Mouse (Mus musculus) limb, embryonic 11.5 days (tissue): ENCODE results near the gene Trim5. TPM values are rescaled to one million over a fixed set of nuclear protein-coding genes. Genes with fewer than 3 reads are reported as not detected.
"Not testable (repeated sequence)": the region's sequence is repeated elsewhere in the genome, so short reads cannot be mapped to it uniquely, and the experiment has no call there.

Experiments used
- ATAC-seq: fragments of 200-750 bp; cut with Nextera tagmentation; 2 replicates; pipeline ENCODE4 v1.8.0; 2017; ENCODE audit warnings: low read depth; ENCODE audit not compliant: insufficient number of reproducible peaks, low FRiP score, low TSS enrichment
- DNase-seq: peaks from one replicate; pipeline ENCODE4 v3.0.0-alpha.2; 2015; ENCODE audit warnings: low spot score
- H3K27ac ChIP-seq: fragments of 300-500 bp; sonication (generic); replicated peaks from 2 replicates; pipeline ENCODE4 v1.5.1; 2014; ENCODE audit warnings: low read depth, mild to moderate bottlenecking, low read length
- H3K27me3 ChIP-seq: fragments of 300-500 bp; sonication (generic); 2 replicates; pipeline ENCODE4 v1.6.1; 2014; ENCODE audit warnings: mild to moderate bottlenecking, low read length, mixed read lengths; ENCODE audit not compliant: control insufficient read depth, insufficient read depth
- H3K36me3 ChIP-seq: fragments of 300-500 bp; sonication (generic); 2 replicates; pipeline ENCODE4 v1.6.1; 2014; ENCODE audit warnings: mild to moderate bottlenecking, low read length, moderate library complexity, mixed read lengths; ENCODE audit not compliant: control insufficient read depth, insufficient read depth
- H3K4me1 ChIP-seq: fragments of 300-500 bp; sonication (generic); 2 replicates; pipeline ENCODE4 v1.6.1; 2014; ENCODE audit warnings: low read length, mixed read lengths; ENCODE audit not compliant: control insufficient read depth, insufficient read depth
- H3K4me2 ChIP-seq: fragments of 300-500 bp; sonication (generic); 2 replicates; pipeline ENCODE4 v1.6.1; 2014; ENCODE audit warnings: low read depth, mild to moderate bottlenecking, moderate library complexity; ENCODE audit not compliant: severe bottlenecking
- H3K4me3 ChIP-seq: fragments of 300-500 bp; sonication (generic); 2 replicates; pipeline ENCODE4 v1.5.1; 2014; ENCODE audit warnings: low read depth, low read length
- H3K9ac ChIP-seq: fragments of 300-500 bp; sonication (generic); 2 replicates; pipeline ENCODE4 v1.6.1; 2014; ENCODE audit warnings: mild to moderate bottlenecking, low read length
- H3K9me3 ChIP-seq: fragments of 300-500 bp; sonication (generic); 2 replicates; pipeline ENCODE4 v1.6.1; 2016; ENCODE audit warnings: low read length; ENCODE audit not compliant: control insufficient read depth
- WGBS: fragments of 180-500 bp; shearing (Covaris S2); extraction: QIAGEN DNeasy Blood & Tissue Kit; methylation state at CpG from one replicate; pipeline ENCODE4 v1.1.7; 2014; 5-methylcytosine and 5-hydroxymethylcytosine counted together
- polyA plus RNA-seq: library from polyadenylated mRNA; unstranded; fragments of >200 nt; fragmentation: Nextera tagmentation; extraction: Ambion mirVana; gene quantifications from 2 replicates; pipeline ENCODE4 v1.2.1, GENCODE M21; 2014

Gene Trim5
- polyA plus RNA-seq, 1 experiment from 2014 or later, result 0.08 TPM

- H3K27ac ChIP-seq, H3K27me3 ChIP-seq, H3K9me3 ChIP-seq, H3K4me2 ChIP-seq, H3K4me3 ChIP-seq, DNase-seq, ATAC-seq, H3K4me1 ChIP-seq, H3K36me3 ChIP-seq, H3K9ac ChIP-seq: not testable (repeated sequence)
- WGBS, result 79% methylated on average over 3 of the region's 3 CpGs
These were observed 8.5 kb downstream of the Trim5 start for GRCm38 (mm10) chr7:104279361-104279760.

DNA sequence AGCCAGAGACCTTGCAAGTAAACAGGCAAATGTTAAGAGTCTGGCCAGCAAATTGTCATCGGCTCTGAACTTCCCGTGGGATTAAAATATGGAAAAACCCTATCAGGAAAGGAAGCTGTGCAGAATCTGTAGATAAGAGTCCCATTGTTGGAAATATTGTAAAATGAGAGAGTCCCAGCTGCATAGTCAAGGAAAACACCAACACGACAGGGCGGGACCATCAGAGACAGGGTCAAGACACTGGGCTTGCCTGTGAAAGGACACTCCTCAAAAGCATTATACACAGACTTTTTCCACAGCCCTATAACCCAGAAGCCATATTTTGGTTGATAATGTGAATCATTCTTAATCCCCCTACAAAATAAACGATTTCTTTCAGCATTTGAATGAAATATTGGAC lies 22.6 kb downstream of the Trim5 start:
- not testable (repeated sequence) for H3K4me1 ChIP-seq, ATAC-seq, H3K4me2 ChIP-seq, H3K27me3 ChIP-seq, H3K4me3 ChIP-seq, H3K27ac ChIP-seq, H3K9me3 ChIP-seq, H3K36me3 ChIP-seq, DNase-seq, H3K9ac ChIP-seq
- WGBS, result 65% methylated on average over 2 of the region's 5 CpGs

- H3K4me3 ChIP-seq, H3K36me3 ChIP-seq, H3K9ac ChIP-seq, H3K9me3 ChIP-seq, H3K4me2 ChIP-seq, H3K4me1 ChIP-seq, DNase-seq, ATAC-seq, H3K27me3 ChIP-seq, H3K27ac ChIP-seq: not testable (repeated sequence)
- 90% methylated on average over 4 of the region's 4 CpGs for WGBS
These were observed 27.5 kb downstream of the Trim5 start for GRCm38 (mm10) chr7:104260380-104260779.

DNA sequence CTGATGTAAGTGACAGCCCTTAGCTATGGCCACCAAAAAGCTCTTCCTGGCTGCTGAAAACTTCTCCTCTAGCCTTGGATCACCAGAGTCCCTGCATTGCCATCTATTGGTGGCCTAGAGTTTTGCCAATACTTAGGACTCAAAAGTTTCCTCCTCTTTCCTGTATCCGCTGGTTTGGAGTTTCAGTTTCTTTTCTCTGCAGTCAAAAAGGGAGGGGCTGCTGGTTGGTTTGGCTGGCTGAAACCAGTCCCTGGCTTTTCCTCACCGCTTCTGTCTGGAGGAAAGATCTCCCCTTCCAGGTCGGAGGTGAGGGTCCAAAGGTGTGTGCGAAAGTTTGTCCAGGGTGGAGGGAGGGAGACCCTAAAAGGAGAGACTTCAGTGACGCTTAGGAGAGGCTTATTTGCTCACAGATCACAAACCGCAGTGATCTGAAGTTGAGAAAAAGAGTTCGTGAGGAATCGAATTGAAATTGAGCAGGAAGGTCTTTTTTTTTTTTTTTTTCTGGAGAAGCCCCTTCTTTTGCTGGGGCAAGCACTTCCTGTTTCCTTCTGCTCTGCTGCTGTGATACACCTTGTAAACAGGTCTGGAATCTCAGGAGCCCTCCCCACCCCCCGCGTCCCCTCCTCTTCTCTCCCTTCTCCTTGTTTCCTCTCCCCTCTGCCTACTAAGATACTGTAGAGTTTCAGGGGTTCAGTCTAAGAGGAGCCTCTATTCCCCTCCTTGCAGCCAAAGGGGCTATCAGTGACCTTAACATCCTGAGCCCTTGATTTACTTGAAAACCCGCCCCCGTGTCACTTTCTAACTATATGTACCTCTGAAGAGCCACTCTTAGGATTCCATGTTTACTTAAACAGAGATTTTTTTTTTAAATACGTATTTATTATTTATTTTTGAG lies 43.4 kb downstream of the Trim5 start, which contains the start of gene Trim34a:
Trim34a (plus strand) TSS at position 171 of the 895 bp plus-strand sequence.
- H3K4me2 ChIP-seq, result peak within 1 kb of the TSS; percentile 48
- H3K9ac ChIP-seq, result peak within 1 kb of the TSS; percentile 66
- H3K9me3 ChIP-seq, result no peaks in the 10 kb centered on the region
- H3K27ac ChIP-seq, result no peak within 1 kb of the TSS
- peak within 1 kb of the TSS; percentile 37 for H3K4me3 ChIP-seq
- no peaks in the 10 kb centered on the region for H3K4me1 ChIP-seq
- H3K36me3 ChIP-seq, result no peaks in the 10 kb centered on the region
- DNase-seq (peak; percentile 43), ATAC-seq (peak; percentile 74; the same call in 1 of the 2 replicates)
- no peaks in the 10 kb centered on the region for H3K27me3 ChIP-seq
- 9% methylated on average over 13 of the region's 13 CpGs for WGBS

GRCm38 (mm10) chr7:104243616-104244015 lies 44.3 kb downstream of the Trim5 start:
- Histone ChIP-seq H3K27ac (no peak overlapping the region), H3K36me3 (no peaks in the 10 kb centered on the region), H3K27me3 (no peaks in the 10 kb centered on the region), H3K9me3 (no peaks in the 10 kb centered on the region), H3K4me2 (no peak overlapping the region), H3K4me3 (no peak overlapping the region), H3K9ac (no peak overlapping the region), H3K4me1 (no peaks in the 10 kb centered on the region)
- 57% methylated on average over 1 of the region's 1 CpGs for WGBS
- ATAC-seq (no peak), DNase-seq (no peak)

- DNase-seq (no peak), ATAC-seq (no peak)
- Histone ChIP-seq H3K4me3 (no peak overlapping the region), H3K27me3 (no peaks in the 10 kb centered on the region), H3K36me3 (no peaks in the 10 kb centered on the region), H3K4me1 (no peaks in the 10 kb centered on the region), H3K9ac (no peak overlapping the region), H3K4me2 (no peak overlapping the region), H3K9me3 (no peaks in the 10 kb centered on the region), H3K27ac (no peak overlapping the region)
These were observed 47.0 kb downstream of the Trim5 start for GRCm38 (mm10) chr7:104240857-104241256.

GRCm38 (mm10) chr7:104231203-104231602 lies 56.7 kb downstream of the Trim5 start:
- WGBS, result 34% methylated on average over 2 of the region's 2 CpGs
- H3K27ac ChIP-seq, result no peak overlapping the region
- H3K4me2 ChIP-seq, result no peak overlapping the region
- no peaks in the 10 kb centered on the region for H3K4me1 ChIP-seq
- DNase-seq (peak; percentile 51), ATAC-seq (no peak)
- H3K9ac ChIP-seq, result no peak overlapping the region
- no peaks in the 10 kb centered on the region for H3K27me3 ChIP-seq
- H3K36me3 ChIP-seq, result no peaks in the 10 kb centered on the region
- no peak overlapping the region for H3K4me3 ChIP-seq
- no peaks in the 10 kb centered on the region for H3K9me3 ChIP-seq

- Histone ChIP-seq H3K27ac (no peak within 1 kb of the TSS), H3K9ac (peak within 1 kb of the TSS; percentile 43), H3K9me3 (no peaks in the 10 kb centered on the region), H3K4me2 (peak within 1 kb of the TSS; percentile 54), H3K4me1 (no peaks in the 10 kb centered on the region), H3K4me3 (peak within 1 kb of the TSS; percentile 30), H3K36me3 (no peaks in the 10 kb centered on the region), H3K27me3 (no peaks in the 10 kb centered on the region)
- DNase-seq, result peak; percentile 76
- WGBS, result 2% methylated on average over 37 of the region's 37 CpGs
- peak; percentile 85 for ATAC-seq
These were observed 69.0 kb downstream of the Trim5 start, which contains the start of gene Trim6 for GRCm38 (mm10) chr7:104218701-104219569. Gene Trim6, plus strand, starts transcription at chr7:104218793.
